Mouse (Mus musculus) heart, embryonic 15.5 days (tissue): Measurements from ENCODE around the gene Sgf29. TPM values are rescaled to one million over a fixed set of nuclear protein-coding genes. Genes with fewer than 3 reads are reported as not detected.

Source experiments
- ATAC-seq: fragments of 200-750 bp; cut with Nextera tagmentation; replicated peaks from 2 replicates; pipeline ENCODE4 v1.8.0; 2017; ENCODE audit warnings: low read depth, moderate TSS enrichment; ENCODE audit not compliant: insufficient number of reproducible peaks, insufficient read depth, low FRiP score
- H3K27ac ChIP-seq: fragments of 300-500 bp; sonication (generic); 2 replicates; pipeline ENCODE4 v1.5.1; 2015; ENCODE audit warnings: mild to moderate bottlenecking, inconsistent platforms
- H3K27me3 ChIP-seq: fragments of 300-500 bp; sonication (generic); 2 replicates; pipeline ENCODE4 v1.6.1; 2015; ENCODE audit warnings: inconsistent platforms
- H3K36me3 ChIP-seq: fragments of 300-500 bp; sonication (generic); 2 replicates; pipeline ENCODE4 v1.6.1; 2015; ENCODE audit warnings: mild to moderate bottlenecking, inconsistent platforms
- H3K4me1 ChIP-seq: fragments of 300-500 bp; sonication (generic); replicated peaks from 2 replicates; pipeline ENCODE4 v1.6.1; 2015; ENCODE audit warnings: inconsistent platforms
- H3K4me2 ChIP-seq: fragments of 300-500 bp; sonication (generic); 2 replicates; pipeline ENCODE4 v1.6.1; 2015; ENCODE audit warnings: inconsistent platforms, mild to moderate bottlenecking, moderate library complexity
- H3K4me3 ChIP-seq: fragments of 300-500 bp; sonication (generic); 2 replicates; pipeline ENCODE4 v1.5.1; 2015; ENCODE audit warnings: mild to moderate bottlenecking, inconsistent platforms
- H3K9ac ChIP-seq: fragments of 300-500 bp; sonication (generic); 2 replicates; pipeline ENCODE4 v1.6.1; 2015; ENCODE audit warnings: mild to moderate bottlenecking, inconsistent platforms
- H3K9me3 ChIP-seq: fragments of 300-500 bp; sonication (generic); replicated peaks from 2 replicates; pipeline ENCODE4 v1.6.1; 2016; ENCODE audit warnings: inconsistent platforms
- WGBS: fragments of 180-500 bp; shearing (Covaris S2); methylation state at CpG from one replicate; pipeline ENCODE4 v1.1.7; 2015; ENCODE audit warnings: mixed read lengths; 5-methylcytosine and 5-hydroxymethylcytosine counted together
- polyA plus RNA-seq: library from polyadenylated mRNA; unstranded; fragments of >200 nt; fragmentation: Nextera tagmentation; extraction: Ambion mirVana; gene quantifications from 2 replicates; pipeline ENCODE4 v1.2.1, GENCODE M21; 2015

Sgf29 gene
- polyA plus RNA-seq, 1 experiment from 2014 or later, result 21.0 TPM

DNA sequence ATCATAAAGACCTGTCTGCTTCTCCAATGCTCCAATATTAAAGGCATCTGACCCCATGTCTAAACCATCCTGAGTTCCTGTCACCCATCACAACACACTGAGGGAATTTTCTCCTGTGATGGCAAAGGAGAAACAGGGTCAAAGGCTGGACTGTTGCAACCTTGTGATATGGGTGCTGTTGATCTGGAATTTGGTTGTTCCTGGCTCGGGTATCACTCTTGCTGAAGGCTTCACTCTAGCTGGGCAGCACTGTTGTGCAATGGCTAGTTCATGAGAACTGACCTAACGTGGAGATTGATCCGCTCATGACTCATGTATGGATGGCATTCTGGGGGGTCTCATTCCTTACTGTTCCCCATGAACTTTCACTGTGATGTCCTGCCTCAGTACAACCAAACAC is 39.9 kb downstream of the Sgf29 start:
- ATAC-seq, result no peak
- no peaks in the 10 kb centered on the region for H3K27me3 ChIP-seq
- no peak overlapping the region for H3K27ac ChIP-seq
- H3K4me1 ChIP-seq, result peaks cover 15% of the 10 kb centered on the region; the same call in 1 of the 2 replicates
- peaks cover 10% of the 10 kb centered on the region; the same call in 1 of the 2 replicates for H3K36me3 ChIP-seq
- H3K9me3 ChIP-seq, result no peaks in the 10 kb centered on the region
- 75% methylated on average over 3 of the region's 3 CpGs for WGBS
- H3K4me3 ChIP-seq, result no peak overlapping the region
- H3K9ac ChIP-seq, result no peak overlapping the region
- no peak overlapping the region for H3K4me2 ChIP-seq

GRCm38 (mm10) chr7:126690737-126691136 is 41.6 kb downstream of the Sgf29 start:
- WGBS, result 87% methylated on average over 3 of the region's 3 CpGs
- Histone ChIP-seq H3K4me1 (peaks cover 21% of the 10 kb centered on the region), H3K9me3 (no peaks in the 10 kb centered on the region), H3K4me2 (no peak overlapping the region), H3K4me3 (no peak overlapping the region), H3K27me3 (no peaks in the 10 kb centered on the region), H3K27ac (no peak overlapping the region), H3K36me3 (peaks cover 10% of the 10 kb centered on the region; the same call in 1 of the 2 replicates), H3K9ac (no peak overlapping the region)
- ATAC-seq, result no peak

DNA sequence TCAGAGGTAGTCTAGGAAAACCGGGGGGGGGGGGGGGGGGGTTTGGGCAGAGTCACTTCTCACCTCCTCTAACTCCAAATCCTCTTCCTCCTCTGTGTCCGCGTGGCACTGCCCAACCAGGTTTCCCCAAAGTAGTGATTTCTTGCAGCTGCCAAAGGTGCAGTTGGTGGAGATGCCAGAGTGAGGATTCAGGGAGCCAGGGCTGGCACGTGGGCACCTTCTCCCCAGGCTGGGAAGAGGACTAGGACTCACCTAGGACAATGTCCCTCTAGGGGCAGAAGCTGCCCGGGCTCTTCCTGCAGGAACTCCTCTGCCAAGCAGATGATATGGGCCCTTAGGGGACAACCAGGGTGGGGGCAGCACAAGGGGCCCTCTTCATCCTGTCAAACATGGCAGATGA is 42.6 kb downstream of the Sgf29 start:
- Histone ChIP-seq H3K27ac (no peak overlapping the region), H3K4me3 (no peak overlapping the region), H3K9ac (no peak overlapping the region), H3K9me3 (no peaks in the 10 kb centered on the region), H3K27me3 (no peaks in the 10 kb centered on the region), H3K4me1 (peaks cover 23% of the 10 kb centered on the region), H3K4me2 (no peak overlapping the region), H3K36me3 (peaks cover 10% of the 10 kb centered on the region; the same call in 1 of the 2 replicates)
- WGBS, result 78% methylated on average over 5 of the region's 5 CpGs
- no peak for ATAC-seq

DNA sequence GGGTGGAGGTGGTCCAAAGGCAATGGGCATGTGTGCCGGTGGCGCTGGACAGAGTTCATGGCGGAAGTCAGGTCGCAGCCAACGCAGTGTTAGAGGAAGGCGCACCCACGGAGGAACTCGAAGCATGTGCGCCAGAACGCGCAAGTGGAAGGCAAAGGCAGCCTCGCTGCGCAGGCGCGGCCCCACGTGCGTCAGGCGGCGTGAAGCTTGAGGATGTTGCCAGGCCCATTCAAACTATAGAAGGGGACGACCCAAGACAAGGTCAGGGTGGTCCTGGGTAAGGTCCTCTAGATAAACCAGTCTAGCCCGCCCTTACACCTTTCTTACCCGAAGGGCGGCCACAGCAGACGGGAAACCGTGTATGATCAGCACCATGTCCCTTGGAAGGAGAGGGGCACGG is 43.3 kb downstream of the Sgf29 start:
- no peak overlapping the region for H3K4me3 ChIP-seq
- no peaks in the 10 kb centered on the region for H3K9me3 ChIP-seq
- no peak for ATAC-seq
- H3K27me3 ChIP-seq, result no peaks in the 10 kb centered on the region
- H3K27ac ChIP-seq, result no peak overlapping the region
- peaks cover 10% of the 10 kb centered on the region; the same call in 1 of the 2 replicates for H3K36me3 ChIP-seq
- H3K4me2 ChIP-seq, result no peak overlapping the region
- no peak overlapping the region for H3K9ac ChIP-seq
- peaks cover 25% of the 10 kb centered on the region for H3K4me1 ChIP-seq
- WGBS, result 94% methylated on average over 26 of the region's 26 CpGs

GRCm38 (mm10) chr7:126693256-126693655 is 44.1 kb downstream of the Sgf29 start:
- Histone ChIP-seq H3K9ac (no peak overlapping the region), H3K27me3 (no peaks in the 10 kb centered on the region), H3K9me3 (no peaks in the 10 kb centered on the region), H3K4me2 (no peak overlapping the region), H3K4me3 (no peak overlapping the region), H3K4me1 (peaks cover 21% of the 10 kb centered on the region), H3K36me3 (peaks cover 10% of the 10 kb centered on the region; the same call in 1 of the 2 replicates), H3K27ac (no peak overlapping the region)
- ATAC-seq, result no peak
- 31% methylated on average over 3 of the region's 3 CpGs for WGBS

GRCm38 (mm10) chr7:126693781-126694180 is 44.7 kb downstream of the Sgf29 start:
- Histone ChIP-seq H3K36me3 (peaks cover 10% of the 10 kb centered on the region; the same call in 1 of the 2 replicates), H3K9ac (no peak overlapping the region), H3K4me1 (peaks cover 21% of the 10 kb centered on the region), H3K27me3 (no peaks in the 10 kb centered on the region), H3K4me2 (no peak overlapping the region), H3K4me3 (no peak overlapping the region), H3K27ac (no peak overlapping the region), H3K9me3 (no peaks in the 10 kb centered on the region)
- ATAC-seq, result no peak
- WGBS, result 82% methylated on average over 7 of the region's 7 CpGs

GRCm38 (mm10) chr7:126694441-126695051 is 45.4 kb downstream of the Sgf29 start:
- Histone ChIP-seq H3K27ac (peak overlapping the region; percentile 96), H3K9ac (peak overlapping the region; percentile 92), H3K4me1 (peaks cover 21% of the 10 kb centered on the region), H3K9me3 (no peaks in the 10 kb centered on the region), H3K36me3 (peaks cover 10% of the 10 kb centered on the region; the same call in 1 of the 2 replicates), H3K4me3 (peak overlapping the region; percentile 84), H3K4me2 (peak overlapping the region; percentile 91), H3K27me3 (no peaks in the 10 kb centered on the region)
- no peak for ATAC-seq
- WGBS, result 49% methylated on average over 10 of the region's 10 CpGs

DNA sequence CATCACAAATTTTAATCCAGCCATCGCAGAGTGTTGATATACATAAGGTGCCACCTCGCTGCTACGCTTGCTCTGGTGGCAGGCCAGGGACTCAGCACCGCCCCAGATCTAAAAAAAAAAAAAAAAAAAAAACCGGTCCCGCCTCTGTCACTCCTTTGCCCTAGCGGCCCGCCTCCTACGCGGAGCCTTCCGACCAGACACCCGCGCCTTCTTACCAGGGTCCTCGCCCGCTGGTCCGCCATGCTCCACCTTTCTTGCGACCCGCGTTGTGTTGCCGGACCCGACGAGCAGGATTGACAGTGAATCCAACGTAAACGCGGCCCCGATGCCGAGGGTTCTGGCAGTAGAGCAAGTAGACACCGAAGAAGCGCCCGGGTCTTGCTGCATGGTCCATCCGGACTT is 46.1 kb downstream of the Sgf29 start, which contains the start of gene Bola2:
TSS of gene Bola2 (plus strand) at position 192 of the 402 bp plus-strand sequence.
- Histone ChIP-seq H3K4me1 (peaks cover 21% of the 10 kb centered on the region), H3K4me2 (peak within 1 kb of the TSS; percentile 91), H3K27me3 (no peaks in the 10 kb centered on the region), H3K36me3 (peaks cover 10% of the 10 kb centered on the region; the same call in 1 of the 2 replicates), H3K9ac (peak within 1 kb of the TSS; percentile 92), H3K9me3 (no peaks in the 10 kb centered on the region), H3K27ac (peak within 1 kb of the TSS; percentile 96), H3K4me3 (peak within 1 kb of the TSS; percentile 84)
- peak; percentile 74 for ATAC-seq
- under 1% methylated on average over 31 of the region's 31 CpGs for WGBS

DNA sequence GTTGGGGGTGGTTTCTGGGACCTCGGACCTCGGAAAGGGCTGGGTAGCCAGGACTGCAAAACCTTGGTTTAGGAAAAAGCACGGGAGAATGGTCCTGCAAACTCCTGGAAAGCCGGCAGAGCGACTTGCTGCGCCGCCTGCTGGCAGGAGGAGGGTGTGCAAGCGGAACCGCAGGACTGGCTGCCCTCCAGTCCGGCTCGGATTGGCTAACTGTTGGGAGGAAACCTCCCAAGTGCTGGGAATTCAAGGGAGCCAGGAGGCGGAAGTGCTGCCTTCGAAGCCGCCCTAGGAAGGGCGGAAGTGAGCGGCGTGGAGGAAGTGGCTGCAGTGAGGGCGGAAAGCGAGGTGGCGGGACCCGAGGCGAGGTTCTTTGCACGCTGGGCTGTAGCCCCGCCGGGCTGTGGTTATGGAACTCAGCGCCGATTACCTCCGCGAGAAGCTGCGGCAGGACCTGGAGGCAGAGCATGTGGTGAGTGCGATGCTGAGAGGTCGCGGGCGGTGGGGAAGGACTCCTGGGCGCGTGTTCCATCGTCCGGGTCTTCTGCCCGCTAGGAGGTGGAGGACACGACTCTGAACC is 46.6 kb downstream of the Sgf29 start, which contains the start of gene Slx1b:
TSS of gene Slx1b (minus strand) at position 154 of the 577 bp plus-strand sequence.
- H3K36me3 ChIP-seq, result peaks cover 10% of the 10 kb centered on the region; the same call in 1 of the 2 replicates
- no peaks in the 10 kb centered on the region for H3K9me3 ChIP-seq
- peak; percentile 95 for ATAC-seq
- H3K27me3 ChIP-seq, result no peaks in the 10 kb centered on the region
- H3K27ac ChIP-seq, result peak within 1 kb of the TSS; percentile 96
- under 1% methylated on average over 40 of the region's 40 CpGs for WGBS
- H3K4me2 ChIP-seq, result peak within 1 kb of the TSS; percentile 91
- H3K4me1 ChIP-seq, result peaks cover 21% of the 10 kb centered on the region
- H3K4me3 ChIP-seq, result peak within 1 kb of the TSS; percentile 84
- H3K9ac ChIP-seq, result peak within 1 kb of the TSS; percentile 92

DNA sequence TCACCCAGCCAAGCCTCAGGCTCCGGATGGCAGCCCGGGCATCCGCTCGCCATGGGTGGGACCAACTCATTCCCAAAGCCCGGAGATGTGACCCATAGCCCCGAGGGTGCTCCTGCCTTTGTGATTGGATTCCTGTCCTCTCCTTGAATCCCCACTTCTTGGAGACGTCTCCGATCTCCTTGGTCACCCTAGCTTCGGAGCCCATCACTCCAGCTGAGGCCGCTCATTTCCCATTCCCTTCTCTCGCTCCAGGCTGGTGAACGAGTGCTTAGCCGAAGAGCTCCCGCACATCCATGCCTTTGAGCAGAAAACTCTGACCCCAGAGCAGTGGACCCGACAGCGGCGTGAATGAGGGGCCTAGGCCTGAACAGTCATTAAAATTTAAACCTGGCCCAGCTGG is 47.2 kb downstream of the Sgf29 start:
- Histone ChIP-seq H3K27ac (peak overlapping the region; percentile 53), H3K36me3 (peaks cover 8% of the 10 kb centered on the region; the same call in 1 of the 2 replicates), H3K4me3 (peak overlapping the region; percentile 84), H3K9ac (peak overlapping the region; percentile 76), H3K9me3 (no peaks in the 10 kb centered on the region), H3K27me3 (0 out of 2 replicates have a peak, but pooled peaks cover under 1% of the 10 kb centered on the region), H3K4me1 (peaks cover 27% of the 10 kb centered on the region), H3K4me2 (peak overlapping the region; percentile 91)
- ATAC-seq, result no peak
- 3% methylated on average over 17 of the region's 17 CpGs for WGBS

DNA sequence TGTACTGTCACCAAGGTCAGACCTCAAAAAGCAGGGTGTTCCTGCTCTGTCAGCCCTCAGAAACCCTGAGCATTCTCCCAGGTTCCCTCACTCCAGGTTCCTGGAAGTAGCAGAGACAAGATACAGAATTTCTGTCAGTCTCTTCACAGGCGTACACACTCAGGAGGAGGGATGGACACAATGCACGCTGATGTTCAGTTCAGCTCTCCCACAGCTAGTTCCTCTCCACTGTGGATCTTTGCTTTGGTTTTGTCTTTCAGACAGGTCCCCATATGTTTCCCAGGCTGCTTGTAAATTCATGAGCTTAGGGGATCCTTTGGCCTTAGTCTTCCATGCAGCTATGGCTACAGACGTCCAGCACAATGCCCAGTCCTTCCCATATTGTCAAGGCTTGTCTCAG is 47.8 kb downstream of the Sgf29 start:
- peaks cover 30% of the 10 kb centered on the region for H3K4me1 ChIP-seq
- peak overlapping the region; percentile 84 for H3K4me3 ChIP-seq
- no peak overlapping the region for H3K27ac ChIP-seq
- no peaks in the 10 kb centered on the region for H3K9me3 ChIP-seq
- no peak for ATAC-seq
- peaks cover 6% of the 10 kb centered on the region for H3K27me3 ChIP-seq
- peak overlapping the region; percentile 91 for H3K4me2 ChIP-seq
- H3K36me3 ChIP-seq, result peaks cover 6% of the 10 kb centered on the region; the same call in 1 of the 2 replicates
- H3K9ac ChIP-seq, result peak overlapping the region; percentile 76; the same call in 1 of the 2 replicates
- WGBS, result 71% methylated on average over 3 of the region's 3 CpGs
